Mouse (Mus musculus) testis, adult 2 months (tissue): ENCODE results near the gene H1fx.

Source experiments
- CTCF ChIP-seq: fragments of 200-500 bp; IDR thresholded peaks from 2 replicates; pipeline ENCODE4 v1.5.1; 2012; ENCODE audit warnings: low read depth, mild to moderate bottlenecking, inconsistent platforms, low read length, moderate library complexity; ENCODE audit not compliant: control insufficient read depth, insufficient read depth, insufficient replicate concordance
- POLR2A ChIP-seq: fragments of 200-500 bp; IDR thresholded peaks from 2 replicates; pipeline ENCODE4 v1.6.1; 2012; ENCODE audit warnings: low read depth, mild to moderate bottlenecking, inconsistent platforms, low read length, moderate library complexity; ENCODE audit not compliant: control insufficient read depth

GRCm38 (mm10) chr6:87938941-87939340, 42.5 kb downstream of the H1fx start:
- TF ChIP-seq CTCF (no peak), POLR2A (no peak)
